Mouse (Mus musculus) erythroblast, embryonic 14.5 days (primary cell): ENCODE results near the gene Gpr1.

ENCODE experiments used
- GATA1 ChIP-seq: IDR thresholded peaks from 2 replicates; pipeline ENCODE4 v1.6.1; 2012; ENCODE audit warnings: low read length, inconsistent platforms, mixed read lengths
- TAL1 ChIP-seq: IDR thresholded peaks from 3 replicates; pipeline ENCODE4 v1.6.1; 2012; ENCODE audit warnings: low read length, inconsistent platforms, mixed read lengths

DNA sequence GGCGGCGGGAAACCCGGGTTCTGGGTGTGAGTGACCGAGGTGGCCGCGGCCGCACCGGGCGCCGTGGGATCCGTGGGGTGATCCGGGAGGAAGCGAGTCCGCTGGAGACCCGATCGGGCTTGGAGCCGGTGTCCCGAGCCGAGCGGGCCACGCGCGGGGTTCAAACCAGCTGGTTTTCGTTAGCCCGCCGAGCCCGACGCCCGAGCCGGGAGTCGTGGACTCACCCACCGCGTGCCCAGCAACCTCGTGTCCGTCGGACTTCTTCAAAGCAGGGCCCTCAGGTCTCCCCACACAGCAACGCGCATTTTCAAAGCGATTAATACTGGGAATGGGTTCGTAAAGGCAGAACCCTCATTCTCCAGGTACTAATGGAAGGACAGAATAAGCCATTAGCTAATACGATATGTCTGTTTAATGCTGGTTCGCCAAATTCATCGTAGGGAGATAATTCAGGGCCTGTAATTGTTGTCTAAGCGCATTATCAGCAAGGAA is 34.1 kb upstream of the Gpr1 start:
- TF ChIP-seq TAL1: no peak
- TF ChIP-seq GATA1: no peak
